Mouse (Mus musculus) cerebellum, postnatal 14 days (tissue): Measurements from ENCODE around the gene Olfr1151.

Source experiments
- DNase-seq, 2 experiments: peaks; one replicate each; pipeline ENCODE4 v3.0.0; 2021; ENCODE audit warnings: mixed read lengths in 2 of 2

The Olfr1151 gene

DNA sequence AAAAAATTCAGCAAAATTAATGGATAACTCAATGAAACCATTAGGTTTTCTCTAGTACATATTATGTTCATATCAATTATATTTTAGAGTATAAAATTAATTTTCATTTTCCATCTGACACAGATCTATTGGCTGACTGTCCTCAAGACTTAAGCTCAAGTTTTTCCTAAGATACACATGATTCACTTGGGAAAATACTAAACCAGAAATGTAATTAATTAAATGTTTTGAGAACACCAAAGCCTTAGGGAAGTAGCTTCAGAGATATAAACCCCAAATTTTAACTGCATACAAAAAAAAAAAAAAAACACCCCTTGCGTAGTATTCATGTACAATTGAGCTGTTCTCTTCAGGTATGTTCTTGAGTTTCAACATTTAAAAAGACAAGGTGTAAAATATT is at the start of gene Olfr1151:
TSS of gene Olfr1151 (plus strand) at position 301 of the 400 bp plus-strand sequence.
- no peak for DNase-seq

DNA sequence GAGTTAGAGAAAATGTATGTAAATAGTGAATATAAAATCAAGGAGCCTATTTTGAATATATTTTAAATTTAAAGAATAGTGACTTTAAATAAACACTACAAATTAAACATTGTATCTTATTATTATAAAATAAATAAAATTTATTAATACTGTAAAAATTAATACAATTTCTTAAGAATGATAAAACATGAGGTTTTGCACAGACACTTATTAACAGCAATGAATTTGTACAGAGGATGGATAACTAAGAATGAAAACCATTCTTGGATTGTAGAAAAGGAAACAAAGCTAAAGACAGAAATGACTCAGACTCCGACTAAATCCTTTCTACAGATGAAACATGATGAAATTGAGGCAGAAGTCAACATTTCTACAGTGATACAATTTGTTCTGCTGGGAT is 46.1 kb upstream of the Olfr1151 start, which contains the start of gene Olfr1145:
TSS of gene Olfr1145 (plus strand) at position 301 of the 400 bp plus-strand sequence.
- DNase-seq, result no peak

DNA sequence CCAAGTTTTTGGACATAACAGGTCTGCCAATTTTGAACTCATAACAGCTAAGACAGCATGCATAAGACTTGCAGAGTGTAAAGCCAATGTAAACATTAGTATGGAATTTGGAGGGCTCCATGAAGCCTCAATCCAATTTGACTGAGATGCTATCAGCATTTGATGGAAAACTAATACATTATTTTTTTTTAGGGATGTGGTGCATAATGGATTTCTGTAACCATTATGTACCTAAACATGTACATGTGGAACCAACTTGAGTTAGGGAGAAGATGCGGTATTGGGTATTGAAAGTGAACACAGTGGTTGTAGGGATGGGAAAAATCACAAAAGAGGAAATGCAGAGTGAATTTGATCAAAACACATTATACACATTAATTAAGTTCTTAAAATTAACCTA is 25.4 kb upstream of the Olfr1151 start, which contains the start of gene Olfr1148:
TSS of gene Olfr1148 (plus strand) at position 301 of the 400 bp plus-strand sequence.
- no peak for DNase-seq

DNA sequence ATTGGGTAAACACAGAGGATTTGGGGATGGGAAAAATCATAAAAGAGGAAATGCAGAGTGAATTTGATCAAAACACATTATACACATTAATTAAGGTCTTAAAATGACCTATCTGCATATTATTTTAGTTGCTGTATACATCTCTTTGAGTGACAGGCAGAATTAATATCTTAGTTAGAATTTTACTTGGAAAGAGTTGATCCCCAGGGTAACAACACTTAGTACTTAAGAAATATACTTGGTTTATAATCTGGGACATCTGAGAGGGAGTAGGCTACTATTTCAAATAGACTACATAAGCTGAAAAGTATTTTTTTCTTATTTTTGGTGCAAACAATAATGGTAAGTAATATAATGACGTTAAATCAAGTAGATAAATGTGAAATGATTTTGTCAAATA is 12.0 kb upstream of the Olfr1151 start, which contains the start of gene Olfr1150-ps1:
TSS of gene Olfr1150-ps1 (plus strand) at position 301 of the 400 bp plus-strand sequence.
- no peak for DNase-seq

DNA sequence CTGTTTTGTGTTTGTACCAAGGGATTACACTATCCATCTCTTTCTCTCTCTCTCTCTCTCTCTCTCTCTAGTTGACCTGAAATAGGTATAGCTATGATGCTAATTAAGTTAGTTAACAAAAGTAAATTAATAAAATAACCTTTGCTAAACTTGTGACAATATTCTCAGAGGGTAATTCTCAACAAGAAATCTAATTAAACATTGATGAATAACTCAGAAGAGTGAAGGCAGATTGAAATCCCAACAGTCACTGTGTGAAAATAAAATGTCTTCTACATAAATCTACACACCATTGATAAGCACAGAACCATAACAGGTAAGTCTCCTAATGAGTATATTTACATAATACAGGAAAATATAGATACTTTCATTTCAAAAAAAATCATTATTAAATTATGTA is 10.5 kb downstream of the Olfr1151 start, which contains the start of gene Olfr1152:
TSS of gene Olfr1152 (plus strand) at position 301 of the 400 bp plus-strand sequence.
- no peak for DNase-seq

DNA sequence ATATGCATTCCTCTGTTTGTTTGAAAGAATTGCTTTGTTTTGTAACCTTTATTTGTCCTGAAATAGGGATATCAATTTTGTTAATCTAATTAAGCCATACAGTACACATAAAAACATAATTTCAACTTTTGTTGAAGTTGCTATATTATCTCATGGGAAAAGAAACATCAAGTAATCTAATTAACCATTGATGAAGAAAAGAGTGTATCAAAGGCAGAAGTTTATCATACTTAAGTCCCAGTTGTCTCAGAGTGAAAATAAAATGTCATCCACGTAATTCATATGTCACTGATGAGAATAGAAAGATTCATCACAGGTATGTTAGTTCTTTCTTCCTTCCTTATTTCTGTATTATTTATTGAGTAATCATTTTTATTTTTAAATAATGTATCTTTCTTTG is 39.0 kb downstream of the Olfr1151 start, which contains the start of gene Olfr1153:
TSS of gene Olfr1153 (plus strand) at position 301 of the 400 bp plus-strand sequence.
- no peak for DNase-seq

DNA sequence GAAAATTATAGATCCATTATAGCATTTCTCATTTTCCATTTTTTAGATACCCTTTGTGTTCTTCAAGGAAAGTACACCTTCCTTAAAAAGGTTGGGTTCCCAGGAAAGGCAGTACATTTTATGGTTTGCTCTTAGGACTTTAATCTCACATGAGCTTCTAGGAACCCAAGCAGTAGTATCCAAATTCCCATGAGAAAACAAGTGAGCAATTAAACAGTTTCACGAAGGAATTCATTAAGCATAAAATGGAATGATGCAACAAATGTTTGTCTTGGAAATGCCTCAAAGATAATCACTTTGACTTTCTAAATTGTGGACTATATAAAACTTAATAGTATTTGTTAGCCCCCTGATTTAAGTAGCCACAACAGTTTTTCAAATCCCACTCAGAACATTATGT is 49.4 kb downstream of the Olfr1151 start, which contains the start of gene Olfr1154:
TSS of gene Olfr1154 (minus strand) at position 101 of the 400 bp plus-strand sequence.
- DNase-seq, result no peak
